Mouse (Mus musculus): ENCODE measurements at regions not wholly inside any gene's neighbourhood (a gene's known extent, or its start where the extent isn't known, plus 50 kb on each side); places are given as distances from the start of the nearest gene placed in this dataset.

DNA sequence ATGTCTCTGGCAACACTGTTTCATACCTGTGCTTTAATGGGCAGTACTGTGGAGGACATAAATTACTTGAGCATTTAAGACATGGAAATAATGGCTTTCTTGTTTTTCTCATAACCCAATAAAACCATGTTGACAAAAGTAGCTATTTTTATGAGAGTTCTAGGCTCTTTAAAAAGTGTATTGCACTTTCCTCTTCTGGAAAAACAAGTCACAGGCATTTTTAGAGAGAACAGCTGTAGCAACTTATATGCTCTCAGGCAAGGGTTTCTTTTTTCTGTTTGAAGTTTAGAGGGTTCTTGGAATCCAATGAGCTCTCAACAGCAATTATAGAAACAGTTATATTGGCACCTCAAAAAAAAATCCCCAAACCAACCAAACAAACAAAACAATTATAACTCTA, 153.6 kb downstream of the Ackr3 start:
- no peaks in the 10 kb centered on the region for H3K36me3 ChIP-seq (ENCODE audit: control insufficient read depth, insufficient read depth, low read length)
- DNase-seq (ENCODE audit: low spot score, missing footprints) (peak; percentile 51), ATAC-seq (ENCODE audit: low FRiP score) (no peak)
- H3K27ac ChIP-seq (ENCODE audit: low read depth, low read length) = no peak overlapping the region
- H3K9me3 ChIP-seq (ENCODE audit: control insufficient read depth, low read length) = no peaks in the 10 kb centered on the region
- no peaks in the 10 kb centered on the region for H3K27me3 ChIP-seq (ENCODE audit: control insufficient read depth, insufficient read depth, low read length)
- peaks cover 17% of the 10 kb centered on the region for H3K4me1 ChIP-seq (ENCODE audit: control insufficient read depth, insufficient read depth, low read length)
- H3K4me3 ChIP-seq (ENCODE audit: low read depth, low read length) = no peak overlapping the region
- no peak overlapping the region for H3K4me2 ChIP-seq
- no peak overlapping the region for H3K9ac ChIP-seq (ENCODE audit: low read length)

DNA sequence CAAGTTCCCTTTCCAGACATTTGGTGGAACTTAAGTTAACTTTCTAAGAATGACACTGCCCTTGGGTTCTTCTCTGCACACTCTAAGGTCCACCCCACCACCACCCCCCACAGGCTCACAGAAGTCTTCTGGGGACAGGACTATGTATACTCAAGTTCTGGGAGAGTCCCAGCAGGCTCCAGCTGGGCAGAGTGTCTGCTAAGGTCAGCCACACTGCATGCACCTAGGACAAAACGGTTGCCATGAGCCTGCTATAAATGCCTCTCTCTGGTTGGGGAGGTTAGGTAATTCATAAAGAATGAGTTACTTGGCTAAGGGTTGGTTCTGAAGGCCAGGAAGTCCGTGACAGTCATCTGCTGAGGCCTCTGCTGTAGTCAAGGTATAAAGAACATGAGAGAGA, 155.2 kb downstream of the Ackr3 start:
- H3K4me1 ChIP-seq (ENCODE audit: control insufficient read depth, insufficient read depth, low read length) = peaks cover 3% of the 10 kb centered on the region
- H3K4me3 ChIP-seq (ENCODE audit: low read depth, low read length) = no peak overlapping the region
- no peak overlapping the region for H3K27ac ChIP-seq (ENCODE audit: low read depth, low read length)
- ATAC-seq (ENCODE audit: low FRiP score) = no peak
- no peaks in the 10 kb centered on the region for H3K36me3 ChIP-seq (ENCODE audit: control insufficient read depth, insufficient read depth, low read length)
- WGBS = 78% methylated on average over 2 of the region's 2 CpGs
- no peaks in the 10 kb centered on the region for H3K9me3 ChIP-seq (ENCODE audit: control insufficient read depth, low read length)
- H3K9ac ChIP-seq (ENCODE audit: low read length) = no peak overlapping the region
- no peaks in the 10 kb centered on the region for H3K27me3 ChIP-seq (ENCODE audit: control insufficient read depth, insufficient read depth, low read length)
- H3K4me2 ChIP-seq = no peak overlapping the region
- peak; percentile 45 for DNase-seq (ENCODE audit: low spot score, missing footprints)

DNA sequence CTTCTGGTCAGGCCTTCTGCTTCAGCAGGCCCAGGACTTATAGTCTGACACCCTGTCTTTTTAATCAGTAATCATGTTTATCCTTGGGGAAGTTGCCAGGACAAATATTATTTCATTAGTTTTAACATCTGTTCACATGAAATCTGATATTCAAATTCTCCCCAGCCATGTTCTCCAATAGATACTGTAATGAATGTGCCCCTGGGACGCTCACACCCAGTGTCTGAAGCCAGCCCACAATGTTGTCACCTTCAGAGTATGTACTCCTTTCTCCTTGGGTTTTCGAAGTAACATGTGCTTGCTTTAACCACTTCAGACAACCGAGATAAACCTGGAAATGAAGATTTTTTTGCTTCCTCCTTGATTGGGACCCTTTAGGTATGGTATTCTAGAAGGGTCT, 156.3 kb downstream of the Ackr3 start:
- Histone ChIP-seq H3K27me3 (ENCODE audit: control insufficient read depth, insufficient read depth, low read length) (no peaks in the 10 kb centered on the region), H3K9me3 (ENCODE audit: control insufficient read depth, low read length) (no peaks in the 10 kb centered on the region), H3K4me3 (ENCODE audit: low read depth, low read length) (no peak overlapping the region), H3K36me3 (ENCODE audit: control insufficient read depth, insufficient read depth, low read length) (no peaks in the 10 kb centered on the region), H3K4me2 (no peak overlapping the region), H3K27ac (ENCODE audit: low read depth, low read length) (no peak overlapping the region), H3K4me1 (ENCODE audit: control insufficient read depth, insufficient read depth, low read length) (no peaks in the 10 kb centered on the region), H3K9ac (ENCODE audit: low read length) (no peak overlapping the region)
- 90% methylated on average over 3 of the region's 3 CpGs for WGBS
- ATAC-seq (ENCODE audit: low FRiP score) (no peak), DNase-seq (ENCODE audit: low spot score, missing footprints) (peak; percentile 17)

DNA sequence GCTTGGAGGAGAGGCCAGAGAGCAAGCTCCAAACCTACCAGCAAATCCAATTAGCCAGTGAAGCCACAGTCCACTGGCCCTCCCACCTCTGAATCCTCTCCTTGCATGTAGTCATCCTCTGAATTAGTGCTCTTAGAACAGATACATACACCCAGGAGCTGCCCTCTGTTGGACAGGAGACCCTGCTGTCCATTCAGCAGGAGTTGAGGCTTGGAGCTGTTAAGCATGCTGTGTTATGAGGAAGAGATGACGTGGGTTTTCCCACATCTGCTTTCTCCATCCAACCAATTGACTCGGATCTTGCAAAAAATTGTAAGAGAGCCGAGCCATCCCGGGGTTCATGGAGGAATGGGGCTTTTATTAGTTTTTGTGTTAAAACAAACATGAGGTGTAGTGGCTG, 160.7 kb downstream of the Ackr3 start:
- 83% methylated on average over 4 of the region's 4 CpGs for WGBS
- Histone ChIP-seq H3K27ac (ENCODE audit: low read depth, low read length) (no peak overlapping the region), H3K4me2 (no peak overlapping the region), H3K36me3 (ENCODE audit: control insufficient read depth, insufficient read depth, low read length) (no peaks in the 10 kb centered on the region), H3K27me3 (ENCODE audit: control insufficient read depth, insufficient read depth, low read length) (no peaks in the 10 kb centered on the region), H3K4me3 (ENCODE audit: low read depth, low read length) (no peak overlapping the region), H3K4me1 (ENCODE audit: control insufficient read depth, insufficient read depth, low read length) (no peaks in the 10 kb centered on the region), H3K9ac (ENCODE audit: low read length) (no peak overlapping the region), H3K9me3 (ENCODE audit: control insufficient read depth, low read length) (no peaks in the 10 kb centered on the region)
- ATAC-seq (ENCODE audit: low FRiP score) (no peak), DNase-seq (ENCODE audit: low spot score, missing footprints) (peak; percentile 82)

DNA sequence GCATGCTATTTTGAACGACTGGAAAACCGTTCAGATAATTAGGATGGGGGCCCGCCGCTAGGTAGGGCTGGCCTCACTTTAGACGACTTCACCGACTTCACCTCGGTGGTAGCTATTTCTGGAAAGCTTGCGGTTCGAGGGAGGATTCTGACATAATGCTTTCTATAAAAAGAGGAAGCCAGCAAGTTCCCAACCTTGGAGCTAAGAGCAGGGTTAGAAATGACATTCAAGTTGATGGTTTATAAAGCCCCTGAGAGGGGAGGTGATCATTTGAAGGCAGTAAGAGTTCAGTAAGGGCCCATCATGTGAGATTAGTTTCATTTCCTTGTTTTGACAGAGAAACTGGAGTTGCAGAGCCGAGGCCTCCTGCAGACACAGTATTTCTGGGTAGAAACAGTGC, 164.8 kb downstream of the Ackr3 start:
- no peak overlapping the region for H3K27ac ChIP-seq (ENCODE audit: low read depth, low read length)
- H3K4me1 ChIP-seq (ENCODE audit: control insufficient read depth, insufficient read depth, low read length) = no peaks in the 10 kb centered on the region
- no peaks in the 10 kb centered on the region for H3K27me3 ChIP-seq (ENCODE audit: control insufficient read depth, insufficient read depth, low read length)
- no peaks in the 10 kb centered on the region for H3K36me3 ChIP-seq (ENCODE audit: control insufficient read depth, insufficient read depth, low read length)
- ATAC-seq (ENCODE audit: low FRiP score) (no peak), DNase-seq (ENCODE audit: low spot score, missing footprints) (no peak)
- no peak overlapping the region for H3K9ac ChIP-seq (ENCODE audit: low read length)
- H3K4me3 ChIP-seq (ENCODE audit: low read depth, low read length) = no peak overlapping the region
- WGBS = 94% methylated on average over 10 of the region's 10 CpGs
- H3K4me2 ChIP-seq = no peak overlapping the region
- no peaks in the 10 kb centered on the region; the same call in 1 of the 2 replicates for H3K9me3 ChIP-seq (ENCODE audit: control insufficient read depth, low read length)

DNA sequence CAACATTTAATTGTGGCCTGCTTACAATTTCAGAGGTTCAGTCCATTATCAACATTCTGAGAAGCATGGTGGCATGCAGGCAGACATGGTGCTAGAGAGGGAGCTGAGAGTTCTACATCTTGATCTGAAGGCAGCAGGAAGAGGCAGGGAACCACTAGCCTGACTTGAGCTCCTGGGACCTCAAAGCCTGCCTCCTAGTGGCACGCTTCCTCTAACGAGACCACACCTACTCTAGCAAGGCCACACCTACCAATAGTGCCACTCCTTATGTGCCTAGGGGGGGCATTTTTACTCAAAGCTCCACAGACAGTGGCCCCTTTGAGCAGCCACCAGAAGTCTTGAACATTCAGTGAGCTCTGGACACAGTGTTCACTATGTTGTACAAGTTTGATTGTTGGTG, 165.5 kb downstream of the Ackr3 start:
- WGBS = 75% methylated on average over 2 of the region's 2 CpGs

DNA sequence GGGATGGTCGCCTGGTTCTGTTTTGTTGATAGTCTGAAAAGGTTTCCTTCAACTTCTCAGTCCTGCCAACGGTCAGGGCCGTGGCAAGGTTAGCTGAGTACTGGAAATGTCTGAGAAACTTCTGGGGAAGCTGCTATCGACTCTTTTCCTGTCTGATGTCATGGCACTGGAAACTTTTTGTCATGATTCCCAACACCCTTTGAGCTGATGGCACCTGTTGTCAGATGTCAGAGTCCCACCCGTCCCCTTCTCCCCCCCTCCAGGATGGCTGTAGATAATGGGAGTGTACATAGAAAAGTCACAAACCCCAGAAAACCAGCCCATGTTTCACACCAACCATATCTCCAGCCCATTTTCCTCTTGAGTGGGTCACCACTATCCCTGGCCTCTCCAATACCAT, 167.0 kb downstream of the Ackr3 start:
- H3K36me3 ChIP-seq (ENCODE audit: control insufficient read depth, insufficient read depth, low read length) = no peaks in the 10 kb centered on the region
- H3K9me3 ChIP-seq (ENCODE audit: control insufficient read depth, low read length) = no peaks in the 10 kb centered on the region; the same call in 1 of the 2 replicates
- 83% methylated on average over 5 of the region's 5 CpGs for WGBS
- no peaks in the 10 kb centered on the region for H3K27me3 ChIP-seq (ENCODE audit: control insufficient read depth, insufficient read depth, low read length)
- H3K4me2 ChIP-seq = no peak overlapping the region
- H3K27ac ChIP-seq (ENCODE audit: low read depth, low read length) = no peak overlapping the region
- no peak for DNase-seq (ENCODE audit: low spot score, missing footprints)
- H3K9ac ChIP-seq (ENCODE audit: low read length) = no peak overlapping the region
- no peak overlapping the region for H3K4me3 ChIP-seq (ENCODE audit: low read depth, low read length)
- ATAC-seq (ENCODE audit: low FRiP score) = no peak
- H3K4me1 ChIP-seq (ENCODE audit: control insufficient read depth, insufficient read depth, low read length) = no peaks in the 10 kb centered on the region

More for the DNA sequence above, 165.5 kb downstream of the Ackr3 start:
- Histone ChIP-seq H3K27ac (ENCODE audit: low read depth, low read length) (no peak overlapping the region), H3K36me3 (ENCODE audit: control insufficient read depth, insufficient read depth, low read length) (no peaks in the 10 kb centered on the region), H3K4me3 (ENCODE audit: low read depth, low read length) (no peak overlapping the region), H3K4me2 (no peak overlapping the region), H3K9ac (ENCODE audit: low read length) (no peak overlapping the region), H3K9me3 (ENCODE audit: control insufficient read depth, low read length) (no peaks in the 10 kb centered on the region; the same call in 1 of the 2 replicates), H3K4me1 (ENCODE audit: control insufficient read depth, insufficient read depth, low read length) (no peaks in the 10 kb centered on the region), H3K27me3 (ENCODE audit: control insufficient read depth, insufficient read depth, low read length) (no peaks in the 10 kb centered on the region)
- no peak for ATAC-seq (ENCODE audit: low FRiP score)
- DNase-seq (ENCODE audit: low spot score, missing footprints) = no peak

DNA sequence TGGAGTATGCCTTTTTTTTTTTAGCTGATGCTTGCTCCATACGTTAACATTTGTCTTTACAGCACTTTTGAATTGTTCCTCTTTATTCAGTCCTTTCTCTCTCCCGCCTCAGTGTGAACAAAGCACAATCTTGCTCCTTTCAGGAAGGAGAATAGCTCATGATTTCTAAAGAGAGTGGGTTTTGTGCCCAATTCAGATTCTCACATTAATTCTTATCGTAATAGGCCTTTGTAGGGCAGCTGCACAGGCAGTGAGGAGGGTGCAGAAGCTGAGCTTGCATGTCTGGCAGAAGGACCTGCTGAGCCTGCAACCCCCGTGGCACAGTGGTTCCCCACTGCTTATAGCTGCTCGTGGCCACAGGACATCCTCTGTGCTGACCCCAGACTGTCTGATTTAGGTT, 169.2 kb downstream of the Ackr3 start:
- Histone ChIP-seq H3K27me3 (ENCODE audit: control insufficient read depth, insufficient read depth, low read length) (no peaks in the 10 kb centered on the region), H3K4me1 (ENCODE audit: control insufficient read depth, insufficient read depth, low read length) (no peaks in the 10 kb centered on the region), H3K36me3 (ENCODE audit: control insufficient read depth, insufficient read depth, low read length) (no peaks in the 10 kb centered on the region), H3K27ac (ENCODE audit: low read depth, low read length) (no peak overlapping the region), H3K9me3 (ENCODE audit: control insufficient read depth, low read length) (no peaks in the 10 kb centered on the region; the same call in 1 of the 2 replicates), H3K4me2 (no peak overlapping the region), H3K9ac (ENCODE audit: low read length) (no peak overlapping the region), H3K4me3 (ENCODE audit: low read depth, low read length) (no peak overlapping the region)
- ATAC-seq (ENCODE audit: low FRiP score) (no peak), DNase-seq (ENCODE audit: low spot score, missing footprints) (no peak)
- 76% methylated on average over 5 of the region's 5 CpGs for WGBS

DNA sequence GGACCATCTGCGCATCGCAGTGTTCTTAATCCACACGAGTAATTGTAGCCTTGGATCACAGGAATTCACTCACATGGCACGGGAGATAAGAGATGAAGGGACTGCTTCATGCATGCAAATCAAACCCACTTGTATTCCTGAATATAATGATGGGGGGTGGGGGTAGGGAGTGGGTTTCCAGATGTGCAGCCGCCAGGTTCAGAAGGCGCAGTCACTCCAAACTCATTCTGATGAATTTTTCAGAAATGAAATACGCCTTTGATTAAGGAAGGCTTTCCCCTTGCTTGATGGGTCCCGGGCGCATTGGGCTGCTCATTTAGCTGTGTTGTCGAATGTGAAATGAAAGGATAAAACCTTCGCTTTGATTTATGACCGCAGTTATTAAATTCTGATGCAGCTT, 170.7 kb downstream of the Ackr3 start:
- Histone ChIP-seq H3K27ac (ENCODE audit: low read depth, low read length) (no peak overlapping the region), H3K9ac (ENCODE audit: low read length) (no peak overlapping the region), H3K4me3 (ENCODE audit: low read depth, low read length) (no peak overlapping the region), H3K27me3 (ENCODE audit: control insufficient read depth, insufficient read depth, low read length) (no peaks in the 10 kb centered on the region), H3K4me2 (no peak overlapping the region), H3K4me1 (ENCODE audit: control insufficient read depth, insufficient read depth, low read length) (no peaks in the 10 kb centered on the region), H3K36me3 (ENCODE audit: control insufficient read depth, insufficient read depth, low read length) (no peaks in the 10 kb centered on the region), H3K9me3 (ENCODE audit: control insufficient read depth, low read length) (no peaks in the 10 kb centered on the region; the same call in 1 of the 2 replicates)
- no peak for DNase-seq (ENCODE audit: low spot score, missing footprints)
- no peak for ATAC-seq (ENCODE audit: low FRiP score)
- 89% methylated on average over 12 of the region's 12 CpGs for WGBS

Measured in midbrain, embryonic 11.5 days (tissue).